Mouse (Mus musculus) hindbrain, embryonic 11.5 days (tissue): ENCODE measurements at regions not wholly inside any gene's neighbourhood (a gene's known extent, or its start where the extent isn't known, plus 50 kb on each side); places are given as distances from the start of the nearest gene placed in this dataset.

Source experiments
- ATAC-seq: fragments of 200-750 bp; cut with Nextera tagmentation; 2 replicates; pipeline ENCODE4 v1.8.0; 2017; ENCODE audit warnings: mild to moderate bottlenecking, moderate TSS enrichment, moderate library complexity; ENCODE audit not compliant: low FRiP score
- DNase-seq: peaks from one replicate; pipeline ENCODE4 v3.0.0-alpha.2; 2015; ENCODE audit warnings: low spot score
- H3K27ac ChIP-seq: fragments of 300-500 bp; sonication (generic); 2 replicates; pipeline ENCODE4 v1.5.1; 2014; ENCODE audit warnings: mild to moderate bottlenecking, low read depth, low read length
- H3K27me3 ChIP-seq: fragments of 300-500 bp; sonication (generic); 2 replicates; pipeline ENCODE4 v1.6.1; 2014; ENCODE audit warnings: mild to moderate bottlenecking, low read length, moderate library complexity, mixed read lengths; ENCODE audit not compliant: control insufficient read depth, insufficient read depth
- H3K36me3 ChIP-seq: fragments of 300-500 bp; sonication (generic); 2 replicates; pipeline ENCODE4 v1.6.1; 2014; ENCODE audit warnings: mild to moderate bottlenecking, low read length, moderate library complexity, mixed read lengths; ENCODE audit not compliant: control insufficient read depth, insufficient read depth
- H3K4me1 ChIP-seq: fragments of 300-500 bp; sonication (generic); replicated peaks from 2 replicates; pipeline ENCODE4 v1.6.1; 2014; ENCODE audit warnings: low read length, mixed read lengths; ENCODE audit not compliant: control insufficient read depth, insufficient read depth
- H3K4me2 ChIP-seq: fragments of 300-500 bp; sonication (generic); replicated peaks from 2 replicates; pipeline ENCODE4 v1.6.1; 2014; ENCODE audit warnings: mild to moderate bottlenecking, low read depth, low read length
- H3K4me3 ChIP-seq: fragments of 300-500 bp; sonication (generic); 2 replicates; pipeline ENCODE4 v1.5.1; 2014; ENCODE audit warnings: low read depth, low read length
- H3K9ac ChIP-seq: fragments of 300-500 bp; sonication (generic); 2 replicates; pipeline ENCODE4 v1.6.1; 2014; ENCODE audit warnings: low read depth, low read length
- H3K9me3 ChIP-seq: fragments of 300-500 bp; sonication (generic); 2 replicates; pipeline ENCODE4 v1.6.1; 2016; ENCODE audit warnings: low read length; ENCODE audit not compliant: control insufficient read depth
- WGBS: fragments of 180-500 bp; shearing (Covaris S2); extraction: QIAGEN DNeasy Blood & Tissue Kit; methylation state at CpG from one replicate; pipeline ENCODE4 v1.1.7; 2014; 5-methylcytosine and 5-hydroxymethylcytosine counted together

DNA sequence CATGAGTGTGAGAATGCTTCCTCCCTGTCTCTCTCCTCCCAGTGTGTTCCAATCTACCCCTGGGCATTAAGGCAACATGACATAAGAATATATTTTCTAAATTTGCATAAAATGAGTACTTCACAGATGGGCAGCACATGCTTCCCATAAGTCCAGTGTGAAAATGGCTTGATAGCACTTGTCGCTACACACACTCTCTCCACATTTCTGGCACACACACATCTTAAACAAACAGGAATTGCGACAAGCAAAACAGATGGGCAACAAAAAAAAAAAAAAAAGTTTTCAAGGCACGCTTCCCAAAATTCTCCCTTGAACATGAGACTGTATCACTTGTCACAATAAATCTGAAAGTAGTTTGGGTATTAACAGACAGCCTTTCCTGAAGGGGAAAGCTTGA is 85.8 kb upstream of the Cypt12 start:
- H3K27me3 ChIP-seq: no peaks in the 10 kb centered on the region
- ATAC-seq (no peak), DNase-seq (no peak)
- no peak overlapping the region for H3K4me2 ChIP-seq
- no peaks in the 10 kb centered on the region for H3K9me3 ChIP-seq
- H3K9ac ChIP-seq: no peak overlapping the region
- no peaks in the 10 kb centered on the region for H3K36me3 ChIP-seq
- WGBS: 85% methylated on average over 3 of the region's 3 CpGs
- no peaks in the 10 kb centered on the region for H3K4me1 ChIP-seq
- H3K4me3 ChIP-seq: no peak overlapping the region
- H3K27ac ChIP-seq: no peak overlapping the region

DNA sequence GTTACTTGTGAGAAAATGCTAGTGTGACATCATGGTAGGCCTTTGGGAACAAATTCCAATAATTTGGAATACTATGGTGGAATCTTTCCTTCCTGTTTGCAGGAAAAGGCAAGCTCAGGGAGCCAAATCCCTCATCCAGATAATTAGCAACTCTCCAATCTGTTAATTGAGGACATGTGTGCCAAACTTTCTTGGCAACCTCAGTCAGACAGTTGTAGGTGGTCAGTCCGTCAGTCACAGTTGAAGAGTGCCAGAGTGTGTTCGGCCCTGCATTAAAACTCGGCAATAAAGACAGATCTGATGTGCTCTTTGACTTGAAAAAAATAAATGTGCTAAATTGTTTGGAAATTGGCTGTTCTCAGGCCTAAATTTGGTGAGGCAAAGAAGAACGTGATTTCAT is 83.1 kb upstream of the Cypt12 start:
- Histone ChIP-seq H3K4me2 (no peak overlapping the region), H3K9ac (no peak overlapping the region), H3K27me3 (no peaks in the 10 kb centered on the region), H3K36me3 (no peaks in the 10 kb centered on the region), H3K4me3 (no peak overlapping the region), H3K4me1 (no peaks in the 10 kb centered on the region), H3K9me3 (no peaks in the 10 kb centered on the region), H3K27ac (no peak overlapping the region)
- DNase-seq: no peak
- no peak for ATAC-seq
- WGBS: 75% methylated on average over 4 of the region's 4 CpGs

DNA sequence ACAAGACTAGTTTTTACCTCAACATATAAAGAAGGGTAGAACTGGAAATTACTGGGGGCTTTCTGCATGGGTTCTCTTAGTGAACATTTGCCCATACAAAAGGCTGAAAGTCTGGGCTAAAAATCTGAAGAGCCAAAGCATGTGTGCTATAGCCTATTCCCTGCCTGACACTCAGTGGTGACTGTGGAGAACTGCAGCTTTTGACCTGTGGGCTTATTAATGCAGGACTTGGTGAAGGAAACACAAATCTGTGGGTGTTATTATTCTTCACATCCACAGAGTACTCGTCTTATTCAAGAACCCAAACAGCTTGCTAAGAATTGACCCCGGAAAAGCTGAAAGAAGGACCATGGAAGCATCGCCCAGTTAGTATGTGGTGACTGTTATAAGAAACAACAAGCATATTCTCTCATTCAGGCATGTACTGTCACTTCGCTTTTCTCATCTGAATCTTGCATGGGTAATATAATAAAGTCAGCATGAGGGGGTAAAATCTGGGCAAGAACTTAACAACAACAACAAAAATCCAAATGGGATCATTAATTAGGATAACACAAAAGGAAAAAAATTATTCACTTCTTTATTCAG is 77.2 kb upstream of the Cypt12 start:
- ATAC-seq: peak; percentile 83
- DNase-seq: peak; percentile 37
- H3K4me2 ChIP-seq: no peak overlapping the region
- no peak overlapping the region for H3K27ac ChIP-seq
- 53% methylated on average over 4 of the region's 4 CpGs for WGBS
- no peaks in the 10 kb centered on the region for H3K4me1 ChIP-seq
- no peak overlapping the region for H3K9ac ChIP-seq
- H3K27me3 ChIP-seq: no peaks in the 10 kb centered on the region
- H3K36me3 ChIP-seq: no peaks in the 10 kb centered on the region
- H3K4me3 ChIP-seq: no peak overlapping the region
- no peaks in the 10 kb centered on the region for H3K9me3 ChIP-seq

DNA sequence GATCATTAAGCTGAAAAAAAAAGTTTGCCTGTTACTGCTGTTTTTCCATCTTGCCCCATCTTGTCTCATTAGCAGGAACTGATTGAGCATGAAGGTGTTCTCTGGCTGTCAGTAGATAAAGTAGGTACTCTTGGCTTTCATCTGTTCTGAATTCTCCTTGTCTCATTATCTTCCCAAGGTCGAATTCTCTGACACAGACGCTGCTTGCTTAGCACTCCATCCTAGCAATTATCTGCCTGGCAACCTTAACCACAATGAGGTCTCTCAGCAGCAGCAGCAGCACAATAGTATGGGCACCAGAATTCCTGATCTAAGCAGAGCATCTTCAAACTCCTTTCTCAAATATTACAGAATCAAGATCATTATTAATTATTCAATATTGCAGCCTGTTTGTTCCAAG is 52.3 kb upstream of the Cypt12 start:
- ATAC-seq (no peak), DNase-seq (no peak)
- WGBS: 66% methylated on average over 2 of the region's 2 CpGs
- Histone ChIP-seq H3K27ac (no peak overlapping the region), H3K4me2 (no peak overlapping the region), H3K4me3 (no peak overlapping the region), H3K4me1 (no peaks in the 10 kb centered on the region), H3K9me3 (no peaks in the 10 kb centered on the region), H3K36me3 (no peaks in the 10 kb centered on the region), H3K9ac (no peak overlapping the region), H3K27me3 (no peaks in the 10 kb centered on the region)

DNA sequence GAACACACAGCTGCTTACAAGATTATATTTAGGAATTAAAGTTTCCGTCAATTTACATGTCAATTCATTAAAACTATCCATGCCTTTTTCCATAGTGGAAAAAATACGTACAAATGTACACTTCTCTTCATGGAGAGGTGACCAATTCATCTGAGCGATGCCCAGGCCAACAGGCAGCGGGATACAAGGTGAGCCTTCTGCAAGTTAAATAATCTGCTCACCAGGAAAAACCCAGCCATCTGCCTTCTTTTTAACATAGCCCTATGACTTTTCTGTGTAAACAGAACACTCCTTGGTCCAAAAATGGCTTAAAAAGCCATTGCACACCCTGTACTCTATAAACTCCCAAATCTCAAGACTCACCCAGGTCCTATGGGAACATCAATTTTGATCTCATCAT is 51.5 kb upstream of the Cypt12 start:
- no peak overlapping the region for H3K4me3 ChIP-seq
- no peak overlapping the region for H3K27ac ChIP-seq
- no peaks in the 10 kb centered on the region for H3K27me3 ChIP-seq
- no peaks in the 10 kb centered on the region for H3K36me3 ChIP-seq
- no peaks in the 10 kb centered on the region for H3K9me3 ChIP-seq
- H3K4me2 ChIP-seq: no peak overlapping the region
- 92% methylated on average over 4 of the region's 4 CpGs for WGBS
- ATAC-seq: no peak
- DNase-seq: no peak
- H3K4me1 ChIP-seq: no peaks in the 10 kb centered on the region
- no peak overlapping the region for H3K9ac ChIP-seq
